Mouse (Mus musculus) olfactory bulb, adult 2 months (tissue): ENCODE results near the gene Slx1b.

Experiments
- CTCF ChIP-seq: fragments of 200-500 bp; IDR thresholded peaks from 2 replicates; pipeline ENCODE4 v1.5.1; 2012; ENCODE audit warnings: low read depth, mild to moderate bottlenecking, low read length, moderate library complexity; ENCODE audit not compliant: insufficient read depth
- POLR2A ChIP-seq: fragments of 200-500 bp; IDR thresholded peaks from 2 replicates; pipeline ENCODE4 v1.6.1; 2012; ENCODE audit warnings: mild to moderate bottlenecking, low read depth, low read length, moderate library complexity; ENCODE audit not compliant: insufficient read depth

DNA sequence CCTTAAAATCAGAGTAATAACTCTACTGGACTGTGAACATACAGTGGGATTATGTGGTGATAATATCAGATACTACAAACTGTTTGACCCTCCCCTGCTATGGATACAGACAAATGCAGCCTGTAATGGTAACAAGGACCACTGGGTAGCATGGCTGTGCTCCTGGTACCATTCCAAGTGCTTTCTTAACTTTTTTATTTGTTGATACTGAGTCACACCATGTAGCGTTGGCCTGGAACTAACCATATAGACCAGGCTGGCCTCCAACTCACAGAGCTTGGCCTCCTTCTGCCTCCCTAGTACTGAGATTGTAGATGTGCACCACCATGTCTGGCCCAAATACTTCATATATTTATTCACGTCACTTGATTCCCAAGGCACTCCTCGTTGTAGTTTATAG lies 30.3 kb downstream of the Slx1b start:
- TF ChIP-seq CTCF (no peak), POLR2A (no peak)
